In the genomic region with DNA sequence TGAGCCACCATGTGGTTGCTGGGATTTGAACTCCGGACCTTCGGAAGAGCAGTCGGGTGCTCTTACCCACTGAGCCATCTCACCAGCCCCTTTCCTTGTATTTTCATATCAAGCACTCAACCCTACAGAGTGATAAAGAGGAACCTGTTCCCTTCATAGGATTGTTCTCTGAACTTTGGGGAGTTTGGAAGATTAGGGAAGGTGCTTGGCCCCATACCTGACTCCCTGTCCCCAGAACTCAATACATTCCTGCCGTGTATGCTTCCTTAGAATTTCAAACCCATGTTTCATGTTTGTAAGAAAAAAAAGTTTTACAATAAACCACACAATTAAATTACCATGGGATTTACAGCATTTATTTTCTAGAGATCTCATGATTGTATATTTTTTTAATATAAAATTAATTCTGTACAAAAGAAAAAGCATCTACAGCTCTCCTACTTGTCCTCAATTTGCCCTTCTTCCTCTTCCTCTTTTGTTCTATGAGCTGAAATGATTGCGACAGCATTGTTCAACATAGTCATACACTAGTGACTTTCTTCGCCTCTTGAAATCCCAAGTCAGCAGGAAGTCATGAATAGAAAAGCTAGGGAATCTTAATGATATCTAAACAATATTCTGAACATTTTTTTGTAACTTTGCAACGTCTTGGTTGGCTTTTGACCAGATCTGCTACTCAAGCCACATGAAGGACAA, we compare ENCODE assay signal across 21 mouse cellular contexts. TPM values are rescaled to one million over a fixed set of nuclear protein-coding genes. Genes with fewer than 3 reads are reported as not detected.
DNase-seq lines count a peak whose midpoint lies in the region; ATAC-seq and TF ChIP-seq lines count a peak whose summit lies in the region.
"Had no signal": no experiment of that assay in that cellular context is flagged by ENCODE, and none has a peak within 500 bp of the region (broad histone marks: within the 10 kb centered on the region; RNA-seq: fewer than 3 reads in every experiment).

No protein-coding gene starts in this region.

- no peaks in the 10 kb centered on the region for H3K9me3 ChIP-seq in liver, postnatal 0 days (ENCODE audit: low read length)
- H3K9me3 ChIP-seq in MEL (replicated peaks; ENCODE audit: insufficient read depth, low read length): no peaks in the 10 kb centered on the region
- no peaks in the 10 kb centered on the region for H3K9me3 ChIP-seq in midbrain, embryonic 14.5 days (ENCODE audit: control insufficient read depth, low read length)
- H3K9me3 ChIP-seq: embryonic facial prominence, embryonic 13.5 days; forebrain, embryonic 12.5 days; heart, embryonic 13.5 days; hindbrain, embryonic 12.5 days had no signal

- WGBS in liver, adult 2 months: 84% methylated on average over 7 of the region's 7 CpGs
- 78% methylated on average over 7 of the region's 7 CpGs for WGBS in liver, postnatal 0 days (ENCODE audit: insufficient replicate concordance)
- 27% methylated on average over 4 of the region's 7 CpGs for WGBS in macrophage (ENCODE audit: missing documents)
- 88% methylated on average over 7 of the region's 7 CpGs for WGBS in midbrain, embryonic 14.5 days

- no peak overlapping the region for H3K27ac ChIP-seq in liver, adult 2 months (replicated peaks; ENCODE audit: insufficient read depth, low read depth, low read length)
- H3K27ac ChIP-seq in liver, postnatal 0 days (ENCODE audit: low read depth): no peak overlapping the region
- H3K27ac ChIP-seq in MEL (ENCODE audit: control insufficient read depth, low read depth, low read length): no peak overlapping the region
- peak overlapping the region; percentile 70 for H3K27ac ChIP-seq in macrophage
- H3K27ac ChIP-seq in midbrain, embryonic 14.5 days (replicated peaks; ENCODE audit: low read depth, low read length): no peak overlapping the region
- H3K27ac ChIP-seq: embryonic facial prominence, embryonic 13.5 days; forebrain, embryonic 12.5 days; heart, embryonic 13.5 days; hindbrain, embryonic 12.5 days had no signal

- H3K36me3 ChIP-seq in liver, adult 2 months (ENCODE audit: control insufficient read depth, insufficient read depth, low read length): no peaks in the 10 kb centered on the region
- no peaks in the 10 kb centered on the region for H3K36me3 ChIP-seq in liver, postnatal 0 days (replicated peaks; ENCODE audit: insufficient read depth, low read length)
- H3K36me3 ChIP-seq in MEL (ENCODE audit: control insufficient read depth in 1 of 2, insufficient read depth in 2 of 2, low read length in 2 of 2): peaks cover 0 to 2% of the 10 kb centered on the region in 2 experiments; a peak in 2 of 4 replicates
- no peaks in the 10 kb centered on the region for H3K36me3 ChIP-seq in macrophage (ENCODE audit: inconsistent target)
- no peaks in the 10 kb centered on the region for H3K36me3 ChIP-seq in splenic B cell, adult 2 months (ENCODE audit: control insufficient read depth, insufficient read depth, low read length, poor library complexity, severe bottlenecking)
- no peaks in the 10 kb centered on the region for H3K36me3 ChIP-seq in midbrain, embryonic 14.5 days (ENCODE audit: control insufficient read depth, insufficient read depth, low read length)
- H3K36me3 ChIP-seq: embryonic facial prominence, embryonic 13.5 days; forebrain, embryonic 12.5 days; heart, embryonic 13.5 days; hindbrain, embryonic 12.5 days had no signal

- no peak for TF ChIP-seq RAD21 in MEL (IDR thresholded peaks at IDR 0.05; ENCODE audit: low read depth, low read length)

- no peak overlapping the region for H3K4me3 ChIP-seq in liver, adult 2 months (ENCODE audit: insufficient read depth, low read depth, low read length)
- H3K4me3 ChIP-seq in liver, postnatal 0 days (ENCODE audit: low read depth, low read length): no peak overlapping the region
- H3K4me3 ChIP-seq in MEL (ENCODE audit: control insufficient read depth in 1 of 2, insufficient read depth in 1 of 2, low read depth in 2 of 2, low read length in 2 of 2): no peak overlapping the region
- no peak overlapping the region for H3K4me3 ChIP-seq in macrophage (ENCODE audit: inconsistent target)
- no peak overlapping the region for H3K4me3 ChIP-seq in midbrain, embryonic 14.5 days (replicated peaks; ENCODE audit: low read depth, low read length)
- H3K4me3 ChIP-seq: embryonic facial prominence, embryonic 13.5 days; forebrain, embryonic 12.5 days; heart, embryonic 13.5 days; hindbrain, embryonic 12.5 days had no signal

- no peak for TF ChIP-seq EP300 in liver, postnatal 0 days (IDR thresholded peaks at IDR 0.05; ENCODE audit: low read depth)
- no peak for TF ChIP-seq EP300 in MEL (IDR thresholded peaks at IDR 0.05; ENCODE audit: low read depth in 1 of 2, low read length in 2 of 2)

- H3K4me1 ChIP-seq in liver, adult 2 months (ENCODE audit: control insufficient read depth, insufficient read depth, low read length): no peaks in the 10 kb centered on the region
- H3K4me1 ChIP-seq in liver, postnatal 0 days (ENCODE audit: insufficient read depth): no peaks in the 10 kb centered on the region
- 0 out of 4 replicates have a peak, but pooled peaks cover 0 to 5% of the 10 kb centered on the region in 2 experiments for H3K4me1 ChIP-seq in MEL (ENCODE audit: control insufficient read depth in 1 of 2, insufficient read depth in 2 of 2, low read length in 2 of 2)
- no peaks in the 10 kb centered on the region for H3K4me1 ChIP-seq in midbrain, embryonic 14.5 days (ENCODE audit: control insufficient read depth, insufficient read depth, low read length)
- H3K4me1 ChIP-seq: embryonic facial prominence, embryonic 13.5 days; forebrain, embryonic 12.5 days; heart, embryonic 13.5 days; hindbrain, embryonic 12.5 days had no signal

- no peaks in the 10 kb centered on the region for H3K27me3 ChIP-seq in liver, adult 2 months (ENCODE audit: control insufficient read depth, insufficient read depth, low read length)
- no peaks in the 10 kb centered on the region for H3K27me3 ChIP-seq in liver, postnatal 0 days (ENCODE audit: insufficient read depth, low read length)
- no peaks in the 10 kb centered on the region; a peak in 2 of 4 replicates for H3K27me3 ChIP-seq in MEL (ENCODE audit: control insufficient read depth in 1 of 2, insufficient read depth in 2 of 2, low read length in 2 of 2)
- H3K27me3 ChIP-seq in splenic B cell, adult 2 months (ENCODE audit: control insufficient read depth, insufficient read depth, low read length, poor library complexity, severe bottlenecking): no peaks in the 10 kb centered on the region
- no peaks in the 10 kb centered on the region for H3K27me3 ChIP-seq in midbrain, embryonic 14.5 days (ENCODE audit: control insufficient read depth, insufficient read depth, low read length)
- H3K27me3 ChIP-seq: CH12.LX; embryonic facial prominence, embryonic 13.5 days; forebrain, embryonic 12.5 days; heart, embryonic 13.5 days; hindbrain, embryonic 12.5 days had no signal

- peak; percentile 34 for DNase-seq in liver, adult 2 months (ENCODE audit: extremely low read depth, low read depth, low spot score)
- DNase-seq in liver, postnatal 0 days: no peak
- DNase-seq in MEL (ENCODE audit: low read depth, low spot score): peak; percentile 12
- DNase-seq in splenic B cell, adult 2 months (ENCODE audit: low read depth, low spot score): peak; percentile 19
- DNase-seq in cerebellum, adult 11-12 months: no peak
- DNase-seq in midbrain, embryonic 14.5 days: no peak
- DNase-seq: adrenal gland, adult 8-10 months; adrenal gland, postnatal 36 days; cerebellum, adult 11 months; cerebellum, postnatal 14 days; gastrocnemius, postnatal 14 days; heart, postnatal 4 days had no signal

- no peak overlapping the region for H3K9ac ChIP-seq in liver, adult 2 months (ENCODE audit: low read depth, low read length)
- H3K9ac ChIP-seq in liver, postnatal 0 days (replicated peaks): no peak overlapping the region
- H3K9ac ChIP-seq in MEL (ENCODE audit: control insufficient read depth, low read depth, low read length, poor library complexity, severe bottlenecking): no peak overlapping the region
- H3K9ac ChIP-seq in midbrain, embryonic 14.5 days (replicated peaks; ENCODE audit: low read length): no peak overlapping the region
- H3K9ac ChIP-seq: embryonic facial prominence, embryonic 13.5 days; forebrain, embryonic 12.5 days; heart, embryonic 13.5 days; hindbrain, embryonic 12.5 days had no signal

- no peak for TF ChIP-seq CTCF in liver, adult 2 months (IDR thresholded peaks at IDR 0.05; ENCODE audit: low read depth, low read length)
- TF ChIP-seq CTCF in liver, postnatal 0 days (IDR thresholded peaks at IDR 0.05; ENCODE audit: low read depth): no peak
- no peak for TF ChIP-seq CTCF in MEL (IDR thresholded peaks at IDR 0.05 in 2 of 3, conservative IDR thresholded peaks at IDR 0.05 in 1 of 3; ENCODE audit: control insufficient read depth in 1 of 3, insufficient read depth in 1 of 3, low read depth in 2 of 3, low read length in 3 of 3, poor library complexity in 1 of 3, severe bottlenecking in 1 of 3)

- H3K4me2 ChIP-seq in liver, postnatal 0 days (ENCODE audit: low read depth, low read length): no peak overlapping the region
- no peak overlapping the region for H3K4me2 ChIP-seq in midbrain, embryonic 14.5 days (ENCODE audit: low read length)
- H3K4me2 ChIP-seq: embryonic facial prominence, embryonic 13.5 days; forebrain, embryonic 12.5 days; heart, embryonic 13.5 days; hindbrain, embryonic 12.5 days had no signal

- no peak for ATAC-seq in liver, postnatal 0 days
- ATAC-seq in midbrain, embryonic 14.5 days (ENCODE audit: low FRiP score, low TSS enrichment): no peak
- ATAC-seq: forebrain, embryonic 16.5 days; hindbrain, embryonic 16.5 days; inflammation-experienced regulatory T-cells, adult 6 months had no signal

- H3K79me2 ChIP-seq in liver, adult 2 months (ENCODE audit: control insufficient read depth, insufficient read depth, low read length): no peaks in the 10 kb centered on the region
- H3K79me2 ChIP-seq in MEL (ENCODE audit: control insufficient read depth, insufficient read depth, low read length, poor library complexity) (no peaks in the 10 kb centered on the region), macrophage (ENCODE audit: inconsistent target) (no peaks in the 10 kb centered on the region)

- TF ChIP-seq POLR2A in liver, adult 2 months (IDR thresholded peaks at IDR 0.05; ENCODE audit: extremely low read depth, insufficient read depth, low read length): no peak
- no peak for TF ChIP-seq POLR2A in MEL (IDR thresholded peaks at IDR 0.05; ENCODE audit: control insufficient read depth in 1 of 2, insufficient read depth in 1 of 2, low read depth in 1 of 2, low read length in 2 of 2, poor library complexity in 1 of 2)

RNA-seq across cellular contexts. Expression of a gene that starts 42.2 kb away (rescaled TPM):
- total RNA-seq in liver, adult 2 months (2014; rRNA removed): 24.6 and 34.5 TPM in 2 replicates
- polyA plus RNA-seq in liver, adult 2 months (2012; rRNA removed): 2.8 and 3.1 TPM in 2 replicates
- polyA plus RNA-seq in liver, postnatal 0 days (2015; fragmentation: Nextera tagmentation; extraction: Ambion mirVana): 32.6 and 38.2 TPM in 2 replicates
- 28.2 and 30.7 TPM in 2 replicates for total RNA-seq in MEL (2012; rRNA removed)
- polyA plus RNA-seq in MEL (2012; ENCODE audit: insufficient read depth in 1 of 2, insufficient read length in 2 of 2, low read depth in 1 of 2, low replicate concordance in 2 of 2, missing spikeins in 1 of 2) (100 to 1,000 TPM in 1 of 2 experiments, 10 to 100 TPM in 1; 28.2 to 396 TPM), macrophage (2018) (74.2 to 155 TPM (median 79.4 TPM) in 3 replicates)
- total RNA-seq in macrophage (2018; cell fraction: chromatin; rRNA removed): 10 to 100 TPM in 21 of 26 experiments, 1 to 10 TPM in 5; 5.5 to 52.7 (median 25.7) TPM
- 100 to 1,000 TPM in 3 of 26 experiments, 10 to 100 TPM in 23; 57.7 to 117 (median 89.4) TPM for total RNA-seq in macrophage (2018; cell fraction: cytosol; rRNA removed)
- 100 to 1,000 TPM in 2 of 26 experiments, 10 to 100 TPM in 24; 14.2 to 136 (median 72.7) TPM for total RNA-seq in macrophage (2018; cell fraction: nucleus; rRNA removed)
- polyA plus RNA-seq in midbrain, embryonic 14.5 days (2014; fragmentation: Nextera tagmentation; extraction: Ambion mirVana): 69.3 and 73.7 TPM in 2 replicates

Comparison
In these comparisons a context has a peak if more than half of its experiments do, and no peak if none do; other contexts are left out.
1. DNase-seq: peak in liver, adult 2 months (single experiment), MEL (single experiment) and splenic B cell, adult 2 months (single experiment); none in liver, postnatal 0 days (single experiment), cerebellum, adult 11-12 months (single experiment) and midbrain, embryonic 14.5 days (single experiment).